Mouse (Mus musculus): ENCODE measurements around the gene Hes7.

Hes7 gene

DNA sequence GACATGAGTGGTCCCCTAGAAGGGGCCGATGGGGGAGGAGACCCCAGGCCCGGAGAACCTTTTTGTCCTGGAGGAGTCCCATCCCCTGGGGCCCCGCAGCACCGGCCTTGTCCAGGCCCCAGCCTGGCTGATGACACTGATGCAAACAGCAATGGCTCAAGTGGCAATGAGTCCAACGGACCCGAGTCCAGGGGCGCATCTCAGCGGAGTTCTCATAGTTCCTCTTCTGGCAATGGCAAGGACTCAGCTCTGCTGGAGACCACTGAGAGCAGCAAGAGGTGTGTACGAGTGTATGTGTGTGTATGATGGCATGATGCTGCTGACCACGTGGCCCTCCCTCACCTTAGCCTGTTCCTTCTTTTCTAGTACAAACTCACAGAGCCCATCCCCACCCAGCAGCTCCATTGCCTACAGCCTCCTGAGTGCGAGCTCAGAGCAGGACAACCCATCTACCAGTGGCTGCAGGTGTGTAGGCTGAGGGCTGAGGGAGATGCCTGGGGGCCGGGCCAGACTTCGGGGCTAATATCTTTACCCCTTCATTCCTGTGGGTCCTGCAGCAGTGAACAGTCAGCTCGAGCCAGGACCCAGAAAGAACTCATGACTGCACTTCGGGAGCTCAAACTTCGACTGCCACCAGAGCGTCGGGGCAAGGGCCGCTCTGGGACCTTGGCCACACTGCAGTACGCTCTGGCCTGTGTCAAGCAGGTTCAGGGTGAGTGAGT, 19.4 kb upstream of the Hes7 start:
- DNase-seq (ENCODE audit: low read depth, low spot score), result no peak

DNA sequence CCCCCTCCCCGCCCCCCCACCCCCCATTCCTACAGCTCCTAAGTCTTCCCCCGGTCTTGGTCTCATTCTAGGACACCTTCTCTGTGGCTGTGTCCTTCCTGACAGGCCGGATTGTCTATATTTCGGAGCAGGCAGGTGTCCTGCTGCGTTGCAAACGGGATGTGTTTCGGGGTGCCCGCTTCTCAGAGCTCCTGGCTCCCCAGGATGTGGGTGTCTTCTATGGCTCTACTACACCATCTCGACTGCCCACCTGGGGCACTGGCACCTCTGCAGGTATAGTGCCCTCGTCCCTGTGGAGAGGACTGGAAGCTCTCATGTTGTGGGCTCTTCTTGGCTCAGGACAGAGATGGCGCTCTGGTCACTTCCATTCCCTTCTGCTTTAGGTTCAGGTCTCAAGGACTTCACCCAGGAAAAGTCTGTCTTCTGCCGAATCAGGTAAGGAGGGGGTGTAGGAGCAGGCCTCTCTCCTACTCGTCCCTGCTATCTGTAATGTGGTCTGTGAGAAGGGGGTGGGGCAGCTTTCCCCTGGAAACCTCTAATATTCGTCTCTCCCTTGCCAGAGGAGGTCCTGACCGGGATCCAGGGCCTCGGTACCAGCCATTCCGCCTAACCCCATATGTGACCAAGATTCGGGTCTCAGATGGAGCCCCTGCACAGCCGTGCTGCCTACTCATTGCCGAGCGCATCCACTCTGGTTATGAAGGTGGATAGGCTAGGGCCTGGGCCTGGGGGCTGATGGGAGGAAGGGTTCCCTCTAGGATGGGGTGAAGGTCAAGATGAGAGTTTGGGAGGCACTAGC, 18.4 kb upstream of the Hes7 start:
- no peak for DNase-seq (ENCODE audit: low read depth, low spot score)

DNA sequence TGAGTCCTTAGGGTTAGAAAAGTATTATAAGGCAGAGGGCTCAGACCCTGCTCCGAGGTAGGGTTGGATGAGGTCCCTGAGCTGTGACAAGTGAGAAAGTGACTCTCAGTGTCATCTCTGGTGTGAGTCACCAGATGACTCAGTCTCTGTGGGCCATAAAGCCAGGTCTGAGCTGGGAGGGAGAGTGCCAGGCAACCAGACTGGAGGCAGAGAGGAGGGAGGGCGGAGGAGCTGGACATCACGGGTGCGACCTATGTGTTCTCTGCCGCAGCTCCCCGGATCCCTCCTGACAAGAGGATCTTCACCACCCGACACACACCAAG, 17.8 kb upstream of the Hes7 start:
- no peak for DNase-seq (ENCODE audit: low read depth, low spot score)

DNA sequence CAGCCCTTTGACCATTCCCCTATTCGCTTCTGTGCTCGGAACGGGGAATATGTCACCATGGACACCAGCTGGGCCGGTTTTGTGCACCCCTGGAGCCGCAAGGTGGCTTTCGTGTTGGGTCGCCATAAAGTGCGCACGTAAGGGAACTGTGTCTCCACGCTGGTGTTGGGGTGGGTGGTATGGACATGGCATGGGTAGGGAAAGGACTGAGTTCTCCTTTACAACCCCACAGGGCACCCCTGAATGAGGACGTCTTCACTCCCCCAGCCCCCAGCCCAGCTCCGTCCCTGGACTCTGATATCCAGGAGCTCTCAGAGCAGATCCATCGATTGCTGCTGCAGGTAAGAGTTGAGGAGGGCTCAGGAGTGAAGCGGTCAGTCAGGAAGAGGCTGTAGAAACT, 17.1 kb upstream of the Hes7 start:
- DNase-seq (ENCODE audit: low read depth, low spot score), result no peak

DNA sequence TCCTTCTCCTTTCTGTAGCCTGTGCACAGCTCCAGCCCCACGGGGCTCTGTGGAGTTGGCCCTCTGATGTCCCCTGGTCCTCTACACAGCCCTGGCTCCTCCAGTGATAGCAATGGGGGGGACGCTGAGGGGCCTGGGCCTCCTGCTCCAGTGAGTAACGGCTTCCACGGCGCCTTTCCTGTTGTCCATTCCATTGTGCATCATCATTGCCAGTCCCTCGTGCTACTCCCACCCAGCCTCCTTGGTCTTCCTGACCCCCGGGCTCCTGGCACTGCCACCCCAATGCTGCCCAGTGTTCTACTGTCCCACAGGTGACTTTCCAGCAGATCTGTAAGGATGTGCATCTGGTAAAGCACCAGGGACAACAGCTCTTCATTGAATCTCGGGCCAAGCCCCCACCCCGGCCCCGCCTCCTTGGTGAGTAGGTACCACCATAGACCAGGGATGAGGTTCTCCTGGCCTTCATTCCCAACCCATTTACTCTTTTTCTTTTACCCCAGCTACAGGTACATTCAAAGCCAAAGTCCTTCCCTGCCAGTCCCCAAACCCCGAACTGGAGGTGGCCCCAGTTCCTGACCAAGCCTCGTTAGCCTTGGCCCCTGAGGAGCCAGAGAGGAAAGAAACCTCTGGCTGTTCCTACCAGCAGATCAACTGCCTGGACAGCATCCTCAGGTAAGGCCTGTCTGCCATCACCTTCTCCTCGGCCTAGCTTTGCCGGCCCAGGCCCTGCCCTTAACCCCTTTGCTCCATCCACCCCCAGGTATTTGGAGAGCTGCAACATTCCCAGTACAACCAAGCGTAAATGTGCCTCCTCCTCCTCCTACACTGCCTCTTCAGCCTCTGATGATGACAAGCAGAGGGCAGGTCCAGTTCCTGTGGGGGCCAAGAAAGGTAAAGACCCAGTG, 16.4 kb upstream of the Hes7 start:
- DNase-seq (ENCODE audit: low read depth, low spot score), result no peak

DNA sequence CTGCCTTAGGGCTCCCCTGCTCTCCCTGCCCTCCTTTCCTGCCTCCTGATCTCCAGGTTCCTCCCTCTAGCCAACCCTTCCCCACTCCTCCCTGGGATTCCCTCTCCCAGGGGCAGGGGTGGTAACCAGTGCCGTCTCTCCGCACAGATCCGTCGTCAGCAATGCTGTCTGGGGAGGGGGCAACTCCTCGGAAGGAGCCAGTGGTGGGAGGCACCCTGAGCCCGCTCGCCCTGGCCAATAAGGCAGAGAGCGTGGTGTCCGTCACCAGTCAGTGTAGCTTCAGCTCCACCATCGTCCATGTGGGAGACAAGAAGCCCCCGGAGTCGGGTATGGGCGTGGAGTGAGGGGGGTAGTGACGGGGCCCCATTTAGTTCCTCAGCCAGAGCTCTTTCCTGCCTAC, 15.7 kb upstream of the Hes7 start:
- DNase-seq (ENCODE audit: low read depth, low spot score), result no peak

DNA sequence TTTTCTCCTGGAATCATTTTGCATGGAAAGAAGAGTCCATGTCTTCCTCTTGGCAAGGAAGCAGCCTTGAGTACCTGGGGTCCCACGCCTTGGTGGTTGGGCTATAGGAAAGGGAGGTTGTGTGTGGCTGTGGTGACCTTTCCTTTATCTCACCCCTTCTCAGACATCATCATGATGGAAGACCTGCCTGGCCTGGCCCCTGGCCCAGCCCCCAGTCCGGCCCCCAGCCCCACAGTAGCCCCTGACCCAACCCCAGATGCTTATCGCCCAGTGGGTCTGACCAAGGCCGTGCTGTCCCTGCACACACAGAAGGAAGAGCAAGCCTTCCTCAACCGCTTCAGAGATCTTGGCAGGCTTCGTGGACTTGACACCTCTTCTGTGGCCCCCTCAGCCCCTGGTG, 15.0 kb upstream of the Hes7 start:
- no peak for DNase-seq (ENCODE audit: low read depth, low spot score)

DNA sequence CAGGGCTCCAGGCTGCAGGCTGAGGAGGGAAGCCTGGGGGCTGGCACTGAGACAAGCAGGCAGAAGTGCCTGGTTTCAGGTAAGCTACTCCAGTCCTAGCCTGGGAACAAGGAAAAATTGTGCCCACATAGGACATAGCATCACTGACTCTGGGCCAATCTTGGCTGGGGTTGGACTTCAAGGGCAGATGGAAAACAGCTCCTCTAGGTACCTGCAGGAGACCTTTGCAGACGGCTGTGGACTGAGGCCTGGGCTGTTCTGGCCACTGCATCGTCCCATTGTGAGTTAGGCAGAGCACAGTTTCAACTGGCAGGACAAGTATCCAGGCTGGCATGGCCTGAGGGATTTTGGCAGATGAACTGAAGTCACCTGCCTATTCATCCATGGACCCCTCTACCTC, 14.4 kb upstream of the Hes7 start:
- DNase-seq (ENCODE audit: low read depth, low spot score), result no peak

DNA sequence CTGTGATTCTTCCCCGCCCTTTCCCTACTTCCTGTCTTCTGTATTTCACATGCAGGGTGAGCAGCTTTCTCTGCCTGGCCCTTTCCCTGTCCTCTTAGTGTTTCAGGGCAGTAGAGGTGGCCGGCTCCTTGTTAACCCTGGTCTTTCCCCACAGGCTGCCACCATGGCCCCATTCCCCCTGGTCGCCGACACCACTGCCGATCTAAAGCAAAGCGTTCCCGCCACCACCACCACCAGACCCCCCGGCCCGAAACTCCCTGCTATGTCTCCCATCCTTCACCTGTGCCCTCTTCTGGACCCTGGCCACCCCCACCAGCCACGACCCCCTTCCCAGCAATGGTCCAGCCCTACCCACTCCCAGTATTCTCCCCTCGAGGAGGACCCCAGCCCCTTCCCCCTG, 13.9 kb upstream of the Hes7 start:
- DNase-seq (ENCODE audit: low read depth, low spot score), result no peak

DNA sequence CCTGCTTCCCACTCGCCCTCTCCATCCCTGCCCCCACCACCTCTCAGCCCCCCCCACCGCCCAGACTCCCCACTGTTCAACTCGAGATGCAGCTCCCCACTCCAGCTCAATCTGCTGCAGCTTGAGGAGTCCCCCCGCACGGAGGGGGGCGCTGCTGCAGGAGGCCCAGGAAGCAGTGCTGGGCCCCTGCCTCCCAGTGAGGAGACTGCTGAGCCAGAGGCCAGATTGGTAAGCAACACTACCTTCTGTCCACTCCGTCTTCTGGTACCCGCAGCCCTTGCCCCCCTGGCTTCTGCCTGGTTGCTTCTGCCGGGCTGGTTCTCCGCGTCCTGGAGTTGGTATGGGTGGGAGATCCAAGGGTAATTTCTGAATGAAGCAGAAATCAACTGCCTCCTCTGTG, 13.4 kb upstream of the Hes7 start:
- DNase-seq (ENCODE audit: low read depth, low spot score), result no peak

DNA sequence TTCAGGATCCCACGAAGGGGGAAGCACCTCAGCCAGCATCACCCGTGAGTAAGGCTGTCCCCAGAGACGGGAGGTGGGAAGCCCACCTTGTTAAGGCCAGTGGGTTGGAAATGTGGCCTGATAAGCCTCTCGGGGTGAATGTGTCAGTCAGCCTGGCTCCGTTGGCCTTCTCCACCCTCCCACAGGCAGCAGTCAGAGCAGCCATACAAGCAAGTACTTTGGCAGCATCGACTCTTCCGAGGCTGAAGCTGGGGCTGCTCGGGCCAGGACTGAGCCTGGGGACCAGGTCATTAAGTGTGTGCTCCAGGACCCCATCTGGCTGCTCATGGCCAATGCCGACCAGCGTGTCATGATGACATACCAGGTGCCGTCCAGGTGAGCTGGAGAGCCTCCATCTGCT, 12.5 kb upstream of the Hes7 start:
- no peak for DNase-seq (ENCODE audit: low read depth, low spot score)

DNA sequence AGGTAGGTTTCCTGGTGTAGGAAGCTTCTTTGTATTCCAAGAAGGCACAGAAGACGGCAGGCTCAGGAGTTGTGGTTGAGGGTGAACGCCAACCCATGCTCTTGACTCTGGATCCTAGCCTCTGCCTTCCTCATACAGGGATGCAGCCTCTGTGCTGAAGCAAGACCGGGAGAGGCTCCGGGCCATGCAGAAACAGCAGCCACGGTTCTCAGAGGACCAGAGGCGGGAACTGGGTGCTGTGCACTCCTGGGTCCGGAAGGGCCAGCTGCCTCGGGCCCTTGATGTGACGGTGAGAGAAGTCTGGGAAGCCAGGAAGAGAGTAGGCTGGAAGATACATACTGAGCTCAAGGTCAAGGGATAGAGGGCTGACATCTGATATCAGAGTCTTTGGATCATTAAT, 12.0 kb upstream of the Hes7 start:
- DNase-seq (ENCODE audit: low read depth, low spot score), result no peak

DNA sequence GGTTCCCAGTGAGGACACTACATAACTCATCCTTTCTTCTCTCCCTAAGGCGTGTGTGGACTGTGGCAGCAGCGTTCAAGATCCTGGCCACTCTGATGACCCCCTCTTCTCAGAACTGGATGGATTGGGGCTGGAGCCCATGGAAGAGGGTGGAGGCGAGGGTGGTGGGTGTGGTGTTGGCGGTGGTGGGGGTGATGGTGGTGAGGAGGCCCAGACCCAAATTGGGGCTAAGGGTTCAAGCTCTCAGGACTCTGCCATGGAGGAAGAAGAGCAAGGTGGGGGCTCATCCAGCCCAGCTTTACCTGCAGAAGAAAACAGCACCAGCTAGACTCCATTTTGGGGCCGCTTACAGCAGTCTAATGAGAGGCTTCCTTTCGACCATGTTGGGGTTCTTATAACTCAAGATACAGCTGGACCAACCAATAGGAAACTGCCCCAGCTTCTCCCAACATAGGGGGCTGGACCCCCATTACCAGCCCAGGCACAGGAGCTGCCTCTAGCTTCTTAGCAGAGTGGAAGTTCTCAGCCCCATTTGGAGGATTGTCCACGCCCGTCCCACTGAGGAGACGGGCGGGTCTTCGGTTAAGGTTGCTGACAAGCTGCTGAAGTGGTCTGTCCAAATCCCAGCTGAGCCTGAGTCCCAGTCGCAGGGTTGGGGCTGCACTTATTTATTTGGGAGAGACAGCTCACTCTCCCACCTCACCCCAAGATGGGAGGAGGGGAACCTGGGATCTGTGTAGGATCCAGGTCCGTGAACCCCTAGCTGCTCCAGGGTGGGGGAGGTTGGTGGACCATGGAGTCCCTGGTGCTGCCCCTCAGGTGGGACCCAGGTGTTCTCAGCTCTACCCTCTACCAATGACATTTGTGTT, 10.9 kb upstream of the Hes7 start:
- DNase-seq (ENCODE audit: low read depth, low spot score), result no peak

DNA sequence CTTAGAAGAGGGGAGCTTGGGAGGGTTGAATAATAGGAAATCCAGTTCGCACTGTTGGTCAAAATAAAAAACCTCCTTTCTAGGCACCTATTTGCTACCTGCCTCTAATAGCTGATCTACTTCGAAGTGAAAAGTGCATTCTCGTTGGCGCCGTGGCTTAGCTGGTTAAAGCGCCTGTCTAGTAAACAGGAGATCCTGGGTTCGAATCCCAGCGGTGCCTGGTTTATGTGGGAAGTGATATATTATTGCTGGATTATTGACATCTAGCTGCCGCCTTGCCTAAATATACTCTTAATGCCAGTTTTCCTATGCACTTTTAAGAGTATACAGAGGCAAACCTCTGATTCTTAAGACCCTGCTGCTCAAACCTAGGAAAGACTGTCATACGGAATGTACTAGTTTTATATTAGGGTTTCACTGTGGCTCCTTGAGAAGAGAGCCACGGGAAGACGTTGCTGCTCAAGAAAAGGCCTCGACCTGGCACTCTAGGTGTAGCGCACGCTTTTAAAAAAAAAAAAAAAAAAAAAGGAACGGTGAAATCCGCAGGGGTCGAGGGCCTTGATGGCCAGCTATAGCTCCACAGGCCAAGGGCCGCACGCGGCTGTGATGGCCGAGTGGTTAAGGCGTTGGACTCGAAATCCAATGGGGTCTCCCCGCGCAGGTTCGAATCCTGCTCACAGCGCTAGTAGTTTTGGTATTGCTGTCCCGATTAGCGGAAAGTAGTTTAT, 9.7 kb upstream of the Hes7 start:
- peak; percentile 69 for DNase-seq (ENCODE audit: low read depth, low spot score)

DNA sequence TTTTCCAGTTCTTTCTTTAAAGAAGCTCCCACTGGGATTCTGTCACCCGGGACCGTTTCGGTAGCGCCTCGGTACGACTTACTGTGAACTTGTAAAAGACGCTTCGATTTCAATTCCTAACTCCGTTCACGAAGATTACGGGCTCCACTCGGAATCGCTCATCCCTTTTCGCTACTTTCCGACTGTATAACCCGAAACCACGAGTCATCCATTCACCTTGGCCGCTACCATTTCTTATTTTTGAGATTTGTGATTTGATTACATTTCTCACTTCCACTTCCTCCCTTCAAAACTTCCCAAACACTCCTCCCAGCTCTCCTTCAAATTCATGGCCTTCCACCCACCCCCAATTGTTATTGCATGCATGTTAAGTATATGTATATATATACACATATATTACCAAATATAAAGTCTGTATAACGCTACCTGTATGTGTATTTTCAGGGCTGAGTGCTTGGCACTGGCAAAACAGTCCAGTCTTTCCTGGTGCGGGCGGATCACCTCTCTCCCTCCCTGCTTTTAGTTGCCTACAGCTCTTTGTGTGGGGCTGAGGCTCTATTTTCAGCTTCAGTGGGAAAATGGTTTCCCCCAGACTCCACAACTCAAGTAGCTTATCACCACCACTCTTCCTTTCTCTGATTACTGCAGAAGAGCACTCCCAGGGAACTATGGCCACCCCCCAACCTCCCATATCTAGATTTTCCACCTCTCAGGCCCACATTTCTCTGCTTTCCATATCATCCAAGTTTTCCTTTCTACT, 9.0 kb upstream of the Hes7 start:
- DNase-seq (ENCODE audit: low read depth, low spot score), result no peak

DNA sequence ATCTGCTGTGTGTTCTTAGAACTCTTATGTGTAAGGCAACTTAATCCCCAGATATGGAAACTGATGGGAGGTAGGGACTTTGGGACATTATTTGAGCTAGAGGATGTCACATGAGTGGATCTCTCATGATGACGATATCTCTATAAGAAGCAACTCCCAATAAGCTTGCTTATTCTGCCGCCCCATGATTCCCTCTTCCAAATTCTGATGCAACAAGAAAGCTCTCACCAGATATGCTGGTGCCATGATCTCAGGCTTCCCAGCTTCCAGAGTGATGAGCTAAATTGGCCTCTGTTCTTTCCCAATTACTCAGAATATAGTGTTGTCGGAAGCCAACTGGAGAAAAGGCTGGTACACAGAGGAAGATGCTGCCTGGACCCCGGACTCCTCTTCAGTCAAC, 8.3 kb upstream of the Hes7 start:
- DNase-seq (ENCODE audit: low read depth, low spot score), result no peak

DNA sequence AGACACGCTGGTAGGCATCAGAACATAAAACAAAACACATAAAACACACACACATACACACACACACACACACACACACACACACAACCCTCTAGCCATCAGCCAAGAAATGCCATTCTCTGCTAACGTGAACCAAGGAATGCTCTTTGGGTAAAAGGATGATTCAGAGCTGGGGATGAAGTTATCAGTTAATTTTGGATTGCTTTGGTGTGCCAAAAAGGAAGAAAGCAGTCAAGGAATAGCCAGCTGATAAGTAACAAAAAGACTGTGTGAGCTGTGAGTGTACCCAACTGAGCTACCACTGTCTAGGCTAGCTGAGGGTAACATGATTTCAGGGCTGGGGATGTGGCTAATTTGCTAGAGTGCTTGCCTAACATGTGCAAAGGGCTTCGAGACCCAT, 6.2 kb upstream of the Hes7 start:
- no peak for DNase-seq (ENCODE audit: low read depth, low spot score)

DNA sequence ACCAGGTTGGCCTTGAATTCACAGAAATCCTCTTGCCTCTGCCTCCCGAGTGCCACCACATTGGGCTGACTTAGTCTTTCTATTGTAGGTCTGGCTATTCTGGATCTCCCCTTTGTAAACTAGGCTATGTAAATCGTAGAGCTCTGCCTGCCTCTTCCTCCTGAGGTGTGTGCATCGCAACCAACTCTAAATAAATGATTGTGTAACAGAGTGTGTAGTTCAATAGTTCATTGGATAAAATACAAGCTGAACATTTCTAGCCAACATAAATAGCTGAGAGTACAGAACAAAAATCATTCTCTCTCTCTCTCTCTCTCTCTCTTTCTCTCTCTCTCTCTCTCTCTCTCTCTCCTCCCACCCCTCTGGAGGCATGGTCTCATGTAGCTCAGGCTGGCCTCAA, 5.6 kb upstream of the Hes7 start:
- DNase-seq (ENCODE audit: low read depth, low spot score), result no peak

DNA sequence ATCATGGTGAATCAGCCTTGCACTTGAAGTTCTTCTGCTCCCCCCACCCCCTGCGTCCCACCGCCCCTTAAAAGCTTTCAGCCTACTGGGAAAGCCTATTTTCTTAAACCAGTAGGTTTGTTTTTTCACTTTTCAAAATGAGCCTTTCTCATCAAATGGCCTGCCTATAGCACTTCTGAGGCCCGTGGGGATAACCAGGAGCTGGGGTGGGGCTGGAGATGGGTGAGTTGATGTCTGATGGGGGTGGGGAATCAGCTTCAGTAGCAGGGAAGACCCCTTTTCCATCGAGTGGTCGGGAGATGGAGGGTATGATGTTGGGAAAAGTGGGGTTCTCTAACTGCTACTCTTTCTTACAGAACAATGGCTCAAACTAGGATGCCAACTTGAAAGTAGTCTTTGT, 3.4 kb upstream of the Hes7 start:
- DNase-seq (ENCODE audit: low read depth, low spot score), result no peak

Data from c-Kit-negative CD71-positive TER-119-positive erythroid progenitor cells, embryonic 14.5 days (primary cell).